Mouse (Mus musculus) CD4-positive helper T cell, adult 2 months (primary cell): Measurements from ENCODE around the gene Hyal2.

Experiments
- DNase-seq: peaks from one replicate; pipeline ENCODE4 v3.0.0-alpha.2; 2012; ENCODE audit warnings: low read depth, missing footprints, low spot score

The Hyal2 gene

DNA sequence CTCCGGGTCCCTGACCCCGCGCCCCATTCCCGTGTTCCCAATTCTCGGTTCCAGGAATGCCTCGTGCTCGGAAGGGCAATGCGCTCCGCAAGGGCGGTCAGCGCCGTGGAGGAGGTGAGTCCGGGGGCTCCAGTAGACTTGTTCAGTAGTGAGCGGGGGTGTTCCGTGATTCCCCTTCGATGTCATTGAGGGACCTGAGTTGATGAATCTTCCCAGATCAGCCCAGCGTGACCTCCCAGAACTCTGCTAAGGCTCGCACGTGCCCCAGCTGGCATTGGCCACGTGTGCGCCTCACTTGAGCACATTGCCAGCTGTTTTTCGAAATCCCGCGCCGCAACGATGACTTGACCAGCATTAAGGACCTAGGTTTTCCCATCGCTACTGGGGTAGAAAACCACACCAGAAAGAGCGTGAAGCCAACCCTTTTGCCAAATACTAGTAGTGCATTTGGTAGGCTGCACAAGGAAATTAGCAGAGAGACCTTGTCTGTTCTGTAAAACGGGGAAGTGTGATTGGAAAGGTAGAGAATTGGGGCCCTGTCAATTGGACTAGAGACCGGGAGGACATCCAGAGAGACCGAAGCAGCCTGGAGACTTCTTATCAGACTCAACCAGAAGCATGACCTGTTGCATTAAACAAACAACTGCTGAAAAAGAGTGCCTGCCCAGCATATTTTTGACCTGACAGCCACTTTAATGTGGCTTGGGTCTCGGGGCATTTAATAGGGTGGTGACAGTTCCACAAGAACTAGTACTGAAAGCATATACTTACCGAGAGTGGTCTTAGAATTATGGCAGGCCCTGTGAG is 20.3 kb downstream of the Hyal2 start:
- no peak for DNase-seq

GRCm38 (mm10) chr9:107590058-107590772 is 22.5 kb downstream of the Hyal2 start:
- no peak for DNase-seq

GRCm38 (mm10) chr9:107590773-107591060 is 23.0 kb downstream of the Hyal2 start:
- DNase-seq, result no peak

GRCm38 (mm10) chr9:107593101-107593976 is 25.6 kb downstream of the Hyal2 start:
- no peak for DNase-seq

DNA sequence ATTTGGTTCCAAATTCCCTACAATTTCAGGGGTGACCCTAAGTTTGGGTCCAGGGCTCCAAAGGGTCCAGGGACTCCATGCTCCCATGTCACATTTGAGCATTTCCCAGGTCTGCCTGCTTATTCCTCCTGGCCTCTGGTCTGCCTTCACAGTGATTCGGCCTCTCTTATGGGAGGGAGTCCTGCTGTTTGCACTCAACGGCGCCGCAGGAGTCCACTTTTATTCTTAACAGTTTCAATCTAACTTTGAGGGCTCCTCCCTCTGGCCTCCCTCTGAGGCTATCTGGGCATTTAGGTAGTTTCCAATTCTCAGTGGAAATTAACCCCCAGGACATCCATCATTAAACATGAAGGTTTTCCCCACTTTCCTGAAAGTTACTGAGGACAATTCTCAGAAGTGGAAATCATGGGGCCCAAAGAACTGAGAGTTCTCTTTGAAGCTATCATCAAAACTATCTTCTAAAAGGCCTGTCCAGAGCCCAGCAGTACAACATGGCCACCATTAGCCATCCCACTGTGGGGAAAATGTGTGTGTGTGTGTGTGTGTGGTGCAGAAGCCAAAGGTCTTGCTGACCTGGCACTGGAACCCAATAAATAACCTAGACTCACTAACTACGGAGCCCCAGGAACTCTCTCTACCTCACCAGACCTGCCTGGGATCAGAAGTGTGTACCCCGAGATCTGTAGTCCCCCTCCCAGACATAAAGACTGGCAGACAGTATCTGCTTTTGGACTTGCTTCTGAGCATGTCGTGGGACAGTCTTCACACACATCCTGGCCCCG is 26.7 kb downstream of the Hyal2 start:
- no peak for DNase-seq

- no peak for DNase-seq
Measured at GRCm38 (mm10) chr9:107596619-107597569, 29.1 kb downstream of the Hyal2 start.

GRCm38 (mm10) chr9:107598385-107598784 is 30.6 kb downstream of the Hyal2 start:
- no peak for DNase-seq

DNA sequence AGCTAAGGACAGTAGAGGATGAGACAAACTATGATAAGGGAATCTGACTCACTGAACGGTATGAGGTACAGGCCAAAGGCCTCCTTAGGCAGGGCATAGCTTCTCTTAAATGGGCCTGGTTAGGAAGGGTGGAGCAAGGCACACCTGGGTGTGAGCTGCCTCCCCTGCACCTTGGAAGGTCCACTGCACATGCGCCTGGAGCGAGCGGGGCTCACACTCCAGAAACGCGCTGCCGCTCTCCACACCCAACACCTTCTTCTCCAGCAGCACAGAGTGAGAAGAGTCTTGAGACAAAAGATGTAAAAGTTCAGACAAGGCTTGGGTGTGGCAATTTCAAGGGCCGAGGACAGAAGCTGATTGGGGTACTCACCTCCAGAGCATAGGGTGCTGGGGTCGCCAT is 31.7 kb downstream of the Hyal2 start:
- DNase-seq, result no peak

DNA sequence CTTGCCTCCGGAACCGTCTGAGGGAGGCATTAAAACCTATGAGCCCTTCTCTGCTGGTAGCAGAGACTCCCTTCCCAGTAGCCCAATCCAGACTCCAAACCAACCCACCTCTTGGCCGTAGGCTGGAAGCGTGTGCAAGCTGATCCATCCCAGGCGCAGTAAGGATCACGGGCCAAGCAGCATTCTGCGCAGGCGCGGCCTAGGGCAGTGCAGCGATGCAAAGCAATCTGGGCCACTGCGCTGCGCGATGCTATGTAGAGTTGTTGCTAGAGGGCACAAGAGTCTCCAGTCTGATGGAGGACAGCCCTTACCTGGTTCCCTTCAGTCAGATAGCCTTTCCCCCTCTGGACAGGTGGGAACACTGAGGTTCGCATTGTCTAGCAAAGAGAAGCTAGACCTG is 32.1 kb downstream of the Hyal2 start:
- no peak for DNase-seq

- no peak for DNase-seq
Measured at GRCm38 (mm10) chr9:107600745-107601144, 33.0 kb downstream of the Hyal2 start.

DNA sequence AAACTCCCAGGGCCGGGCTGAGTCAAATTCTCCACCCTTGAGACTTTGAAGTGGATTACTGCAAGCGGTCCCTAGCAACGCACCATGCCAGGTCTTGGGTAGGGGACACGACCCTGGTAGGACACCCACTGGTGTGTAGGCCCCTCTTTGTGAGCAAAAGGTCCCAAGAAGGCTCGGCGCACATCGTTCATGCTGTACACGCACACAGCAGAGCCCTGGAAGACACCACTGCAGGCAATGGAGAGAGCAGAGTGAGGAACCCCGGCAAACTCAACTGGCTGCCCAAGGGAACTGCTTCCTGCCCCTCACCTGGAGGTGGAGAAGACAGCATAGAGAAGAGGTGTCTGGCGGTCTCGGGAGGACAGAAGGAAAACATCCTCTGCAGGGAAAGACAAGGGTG is 33.5 kb downstream of the Hyal2 start:
- DNase-seq, result no peak

GRCm38 (mm10) chr9:107602068-107602648 is 34.4 kb downstream of the Hyal2 start:
- DNase-seq, result peak; percentile 82

- DNase-seq, result no peak
Measured at GRCm38 (mm10) chr9:107603251-107603650, 35.5 kb downstream of the Hyal2 start.

DNA sequence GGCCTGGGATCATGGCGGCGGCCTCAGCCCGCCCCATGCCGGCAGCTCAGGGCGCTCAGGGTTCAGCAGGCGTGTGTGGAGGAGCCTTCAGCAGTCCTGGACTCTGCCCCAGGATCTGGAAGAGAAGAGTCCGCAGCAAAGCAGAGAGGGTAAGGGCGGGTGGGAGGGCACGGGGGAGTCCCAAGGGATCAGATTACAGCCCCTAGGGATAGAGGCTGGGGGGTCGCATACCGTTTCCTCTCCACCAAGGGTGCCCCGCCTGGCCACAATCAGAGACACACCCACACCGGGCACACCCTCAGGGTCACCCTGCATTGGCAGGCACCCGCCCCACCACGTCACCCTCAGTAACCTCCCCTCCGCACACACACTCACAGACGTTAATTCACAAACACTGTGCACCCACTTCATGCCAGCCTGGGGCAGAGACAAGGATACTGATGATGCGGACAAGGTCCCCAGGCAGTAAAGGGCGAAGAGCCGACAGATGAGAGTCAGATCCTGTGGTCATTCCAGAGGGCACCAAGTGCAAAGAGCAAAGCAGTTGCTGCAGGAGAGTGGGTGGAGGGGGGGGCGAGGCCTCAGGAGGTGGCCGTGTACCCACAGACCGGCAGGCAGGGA is 37.4 kb downstream of the Hyal2 start:
- no peak for DNase-seq

DNA sequence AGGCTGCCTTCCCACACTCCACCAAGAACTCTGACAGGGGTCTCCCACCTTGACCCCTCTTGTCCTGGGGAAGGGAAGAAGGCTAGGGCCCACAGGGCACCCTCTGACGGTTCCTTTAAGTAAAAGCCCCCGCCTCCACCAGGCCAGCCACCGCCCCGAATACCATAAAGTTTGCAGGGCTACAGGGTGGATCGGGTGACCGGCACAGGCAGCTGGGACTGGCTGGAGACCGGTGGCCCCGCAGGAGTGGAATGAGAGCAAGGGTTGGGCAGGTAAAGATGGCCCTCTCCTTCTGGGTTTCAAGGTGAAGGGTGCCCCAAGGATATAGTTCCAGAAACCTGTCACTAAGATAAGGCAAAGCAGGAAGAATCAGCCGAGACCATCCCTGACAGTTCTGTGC is 38.8 kb downstream of the Hyal2 start:
- no peak for DNase-seq

- no peak for DNase-seq
Measured at GRCm38 (mm10) chr9:107607036-107607435, 39.3 kb downstream of the Hyal2 start.

- no peak for DNase-seq
Measured at GRCm38 (mm10) chr9:107607653-107608245, 40.0 kb downstream of the Hyal2 start.

DNA sequence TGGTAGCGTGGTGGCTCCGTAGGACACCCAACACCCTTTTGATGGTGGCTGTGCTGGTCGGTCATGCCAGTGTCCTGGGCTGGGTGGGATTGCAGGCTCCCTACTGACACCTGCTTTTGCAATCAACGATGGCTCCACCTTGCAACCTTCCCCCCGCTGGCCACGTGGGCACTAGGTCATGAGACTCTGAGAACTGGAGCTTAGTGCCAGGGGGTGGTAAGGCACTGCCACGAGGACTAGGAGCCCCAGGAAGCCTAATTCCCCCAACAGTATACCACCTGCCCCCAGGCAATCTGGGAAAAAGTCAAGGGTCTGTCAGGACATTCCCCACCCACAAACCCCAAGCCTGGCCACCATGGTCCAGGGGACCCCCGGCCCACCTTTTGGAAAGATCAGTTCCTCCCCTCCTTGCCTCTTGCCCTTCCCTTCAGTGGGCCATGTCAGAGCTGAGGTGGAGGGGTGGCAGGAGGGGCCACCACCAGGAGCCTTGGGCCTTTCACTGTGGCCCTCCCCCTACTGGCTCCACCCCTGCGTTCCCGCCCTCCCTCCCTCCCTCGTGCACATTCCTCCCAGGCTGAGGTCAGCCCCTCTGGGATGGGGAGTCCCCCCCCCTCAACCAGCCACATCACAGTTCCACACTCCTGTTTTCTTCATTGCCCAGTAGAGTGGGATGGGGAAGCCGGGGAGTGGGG is 41.1 kb downstream of the Hyal2 start, which contains the start of gene Sema3b:
Sema3b (minus strand) TSS at position 489 of the 692 bp plus-strand sequence.
- DNase-seq, result no peak
